Mouse (Mus musculus) hindbrain, embryonic 11.5 days (tissue): ENCODE measurements around the gene Ttc27. TPM values are rescaled to one million over a fixed set of nuclear protein-coding genes. Genes with fewer than 3 reads are reported as not detected.

ENCODE experiments used
- ATAC-seq: fragments of 200-750 bp; cut with Nextera tagmentation; 2 replicates; pipeline ENCODE4 v1.8.0; 2017; ENCODE audit warnings: mild to moderate bottlenecking, moderate TSS enrichment, moderate library complexity; ENCODE audit not compliant: low FRiP score
- DNase-seq: peaks from one replicate; pipeline ENCODE4 v3.0.0-alpha.2; 2015; ENCODE audit warnings: low spot score
- H3K27ac ChIP-seq: fragments of 300-500 bp; sonication (generic); 2 replicates; pipeline ENCODE4 v1.5.1; 2014; ENCODE audit warnings: mild to moderate bottlenecking, low read depth, low read length
- H3K27me3 ChIP-seq: fragments of 300-500 bp; sonication (generic); 2 replicates; pipeline ENCODE4 v1.6.1; 2014; ENCODE audit warnings: mild to moderate bottlenecking, low read length, moderate library complexity, mixed read lengths; ENCODE audit not compliant: control insufficient read depth, insufficient read depth
- H3K36me3 ChIP-seq: fragments of 300-500 bp; sonication (generic); 2 replicates; pipeline ENCODE4 v1.6.1; 2014; ENCODE audit warnings: mild to moderate bottlenecking, low read length, moderate library complexity, mixed read lengths; ENCODE audit not compliant: control insufficient read depth, insufficient read depth
- H3K4me1 ChIP-seq: fragments of 300-500 bp; sonication (generic); replicated peaks from 2 replicates; pipeline ENCODE4 v1.6.1; 2014; ENCODE audit warnings: low read length, mixed read lengths; ENCODE audit not compliant: control insufficient read depth, insufficient read depth
- H3K4me2 ChIP-seq: fragments of 300-500 bp; sonication (generic); replicated peaks from 2 replicates; pipeline ENCODE4 v1.6.1; 2014; ENCODE audit warnings: mild to moderate bottlenecking, low read depth, low read length
- H3K4me3 ChIP-seq: fragments of 300-500 bp; sonication (generic); 2 replicates; pipeline ENCODE4 v1.5.1; 2014; ENCODE audit warnings: low read depth, low read length
- H3K9ac ChIP-seq: fragments of 300-500 bp; sonication (generic); 2 replicates; pipeline ENCODE4 v1.6.1; 2014; ENCODE audit warnings: low read depth, low read length
- H3K9me3 ChIP-seq: fragments of 300-500 bp; sonication (generic); 2 replicates; pipeline ENCODE4 v1.6.1; 2016; ENCODE audit warnings: low read length; ENCODE audit not compliant: control insufficient read depth
- WGBS: fragments of 180-500 bp; shearing (Covaris S2); extraction: QIAGEN DNeasy Blood & Tissue Kit; methylation state at CpG from one replicate; pipeline ENCODE4 v1.1.7; 2014; 5-methylcytosine and 5-hydroxymethylcytosine counted together
- polyA plus RNA-seq: library from polyadenylated mRNA; unstranded; fragments of >200 nt; fragmentation: Nextera tagmentation; extraction: Ambion mirVana; gene quantifications from 2 replicates; pipeline ENCODE4 v1.2.1, GENCODE M21; 2014

Ttc27 gene
- 21.8 and 22.0 TPM in 2 replicates for polyA plus RNA-seq

GRCm38 (mm10) chr17:74717618-74718151 lies at the start of gene Ttc27:
TSS of gene Ttc27 (plus strand) at chr17:74717732.
- peak; percentile 94 for ATAC-seq
- under 1% methylated on average over 31 of the region's 31 CpGs for whole genome bisulfite sequencing
- H3K27ac ChIP-seq = no peak within 1 kb of the TSS

GRCm38 (mm10) chr17:74668010-74668409 lies 49.5 kb upstream of the Ttc27 start:
- WGBS = 67% methylated on average over 1 of the region's 1 CpGs
- no peaks in the 10 kb centered on the region for H3K4me1 ChIP-seq
- no peak for ATAC-seq
- H3K9me3 ChIP-seq = no peaks in the 10 kb centered on the region
- H3K27ac ChIP-seq = no peak overlapping the region
- DNase-seq = no peak
- H3K9ac ChIP-seq = no peak overlapping the region
- H3K36me3 ChIP-seq = peaks cover 2% of the 10 kb centered on the region; the same call in 1 of the 2 replicates
- no peak overlapping the region for H3K4me3 ChIP-seq
- no peaks in the 10 kb centered on the region for H3K27me3 ChIP-seq
- no peak overlapping the region for H3K4me2 ChIP-seq

More at GRCm38 (mm10) chr17:74717618-74718151, at the start of gene Ttc27:
- Histone ChIP-seq H3K27me3 (no peaks in the 10 kb centered on the region), H3K4me3 (peak within 1 kb of the TSS; percentile 85), H3K9me3 (no peaks in the 10 kb centered on the region), H3K9ac (peak within 1 kb of the TSS; percentile 63), H3K36me3 (no peaks in the 10 kb centered on the region), H3K4me2 (peak within 1 kb of the TSS; percentile 71), H3K4me1 (no peaks in the 10 kb centered on the region)
- peak; percentile 96 for DNase-seq

- DNase-seq (no peak), ATAC-seq (no peak)
- Histone ChIP-seq H3K27me3 (no peaks in the 10 kb centered on the region), H3K4me2 (no peak overlapping the region), H3K4me3 (no peak overlapping the region), H3K27ac (no peak overlapping the region), H3K9me3 (no peaks in the 10 kb centered on the region), H3K9ac (no peak overlapping the region), H3K4me1 (no peaks in the 10 kb centered on the region), H3K36me3 (no peaks in the 10 kb centered on the region; the same call in 1 of the 2 replicates)
- 96% methylated on average over 13 of the region's 13 CpGs for WGBS
These were observed 47.5 kb upstream of the Ttc27 start for GRCm38 (mm10) chr17:74670031-74670430.

- no peak for DNase-seq
- Histone ChIP-seq H3K27ac (no peak overlapping the region), H3K4me3 (no peak overlapping the region), H3K4me2 (no peak overlapping the region), H3K9ac (no peak overlapping the region), H3K36me3 (no peaks in the 10 kb centered on the region; the same call in 1 of the 2 replicates), H3K9me3 (no peaks in the 10 kb centered on the region), H3K4me1 (no peaks in the 10 kb centered on the region), H3K27me3 (no peaks in the 10 kb centered on the region)
- no peak for ATAC-seq
- 86% methylated on average over 4 of the region's 4 CpGs for whole genome bisulfite sequencing
These were observed 45.1 kb upstream of the Ttc27 start for GRCm38 (mm10) chr17:74672446-74672845.

GRCm38 (mm10) chr17:74673251-74673650 lies 44.3 kb upstream of the Ttc27 start:
- H3K4me2 ChIP-seq = no peak overlapping the region
- H3K27me3 ChIP-seq = no peaks in the 10 kb centered on the region
- H3K36me3 ChIP-seq = no peaks in the 10 kb centered on the region; the same call in 1 of the 2 replicates
- DNase-seq = peak; percentile 76
- no peak overlapping the region for H3K27ac ChIP-seq
- no peak for ATAC-seq
- H3K9ac ChIP-seq = no peak overlapping the region
- H3K4me1 ChIP-seq = no peaks in the 10 kb centered on the region
- no peak overlapping the region for H3K4me3 ChIP-seq
- H3K9me3 ChIP-seq = no peaks in the 10 kb centered on the region

GRCm38 (mm10) chr17:74678061-74678460 lies 39.5 kb upstream of the Ttc27 start:
- no peaks in the 10 kb centered on the region for H3K36me3 ChIP-seq
- 92% methylated on average over 8 of the region's 8 CpGs for WGBS

GRCm38 (mm10) chr17:74684927-74685326 lies 32.6 kb upstream of the Ttc27 start:
- ATAC-seq (no peak), DNase-seq (no peak)
- 92% methylated on average over 3 of the region's 3 CpGs for WGBS
- Histone ChIP-seq H3K27me3 (no peaks in the 10 kb centered on the region), H3K9ac (no peak overlapping the region), H3K36me3 (peaks cover 3% of the 10 kb centered on the region; the same call in 1 of the 2 replicates), H3K4me3 (no peak overlapping the region), H3K9me3 (no peaks in the 10 kb centered on the region), H3K4me1 (no peaks in the 10 kb centered on the region), H3K4me2 (no peak overlapping the region), H3K27ac (no peak overlapping the region)

More at GRCm38 (mm10) chr17:74678061-74678460, 39.5 kb upstream of the Ttc27 start:
- no peak overlapping the region for H3K9ac ChIP-seq
- DNase-seq (no peak), ATAC-seq (no peak)
- H3K4me2 ChIP-seq = no peak overlapping the region
- no peaks in the 10 kb centered on the region for H3K9me3 ChIP-seq
- no peak overlapping the region for H3K4me3 ChIP-seq
- no peak overlapping the region for H3K27ac ChIP-seq
- H3K4me1 ChIP-seq = no peaks in the 10 kb centered on the region
- H3K27me3 ChIP-seq = no peaks in the 10 kb centered on the region

- no peak overlapping the region for H3K4me3 ChIP-seq
- H3K27ac ChIP-seq = no peak overlapping the region
- no peak overlapping the region for H3K9ac ChIP-seq
- H3K4me1 ChIP-seq = no peaks in the 10 kb centered on the region
- DNase-seq (no peak), ATAC-seq (no peak)
- no peaks in the 10 kb centered on the region for H3K27me3 ChIP-seq
- no peaks in the 10 kb centered on the region for H3K9me3 ChIP-seq
- WGBS = 89% methylated on average over 2 of the region's 2 CpGs
- H3K4me2 ChIP-seq = no peak overlapping the region
- H3K36me3 ChIP-seq = peaks cover 3% of the 10 kb centered on the region; the same call in 1 of the 2 replicates
These were observed 29.0 kb upstream of the Ttc27 start for GRCm38 (mm10) chr17:74688555-74688954.

GRCm38 (mm10) chr17:74689406-74689805 lies 28.1 kb upstream of the Ttc27 start:
- Histone ChIP-seq H3K4me3 (no peak overlapping the region), H3K4me1 (no peaks in the 10 kb centered on the region), H3K4me2 (no peak overlapping the region), H3K27me3 (no peaks in the 10 kb centered on the region), H3K9ac (no peak overlapping the region), H3K36me3 (peaks cover 3% of the 10 kb centered on the region; the same call in 1 of the 2 replicates), H3K27ac (no peak overlapping the region), H3K9me3 (no peaks in the 10 kb centered on the region)
- DNase-seq (no peak), ATAC-seq (no peak)
- 94% methylated on average over 4 of the region's 4 CpGs for WGBS
